Mouse (Mus musculus): ENCODE data around the gene Cbfa2t2. TPM values are rescaled to one million over a fixed set of nuclear protein-coding genes. Genes with fewer than 3 reads are reported as not detected.
A peak's percentile ranks its signal among the peaks of the same experiment; 100 is the strongest.

Cbfa2t2 gene
- polyA plus RNA-seq, 1 experiment from 2014 or later = 59.3 TPM

DNA sequence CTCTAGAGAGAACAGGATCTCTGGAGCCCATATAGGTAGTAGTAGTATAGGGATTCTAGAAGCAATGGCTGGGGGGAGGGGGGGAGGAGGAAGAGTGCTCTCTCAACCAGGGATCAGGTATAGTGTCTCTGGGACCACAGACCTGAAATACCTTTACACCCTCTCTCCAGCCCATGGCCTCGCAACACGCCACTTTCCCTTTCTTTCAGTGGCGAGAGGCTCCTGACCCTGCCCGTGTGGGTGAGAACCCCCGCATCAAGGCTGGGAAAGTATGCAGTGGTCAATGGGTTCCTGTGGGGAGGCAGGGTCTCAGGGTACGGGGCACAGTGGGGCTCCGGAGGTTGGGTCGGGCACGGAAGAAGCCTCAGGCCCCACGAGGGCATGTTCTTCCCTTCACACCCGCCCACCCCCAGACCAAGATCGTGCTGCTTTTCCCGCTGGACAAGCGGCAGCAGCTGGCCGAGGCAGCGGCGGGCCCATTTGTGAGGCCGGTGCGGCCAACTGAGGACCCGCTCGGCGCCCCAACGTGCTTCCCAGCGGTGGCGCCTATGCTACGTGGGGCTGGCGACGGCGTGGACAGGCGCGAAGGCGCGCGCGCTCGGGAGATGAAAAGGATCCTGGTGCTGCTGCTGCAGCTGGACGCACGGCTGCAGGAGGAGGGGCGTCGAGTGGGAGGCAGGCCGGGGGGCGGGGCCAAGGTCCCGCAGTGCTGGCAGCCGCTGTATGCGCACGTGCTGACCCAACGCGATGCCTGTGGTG, 113.0 kb downstream of the Cbfa2t2 start:
- Histone ChIP-seq H3K4me2 (peak overlapping the region; percentile 88), H3K4me3 (peak overlapping the region; percentile 50), H3K4me1 (peaks cover 26% of the 10 kb centered on the region), H3K9me3 (no peaks in the 10 kb centered on the region), H3K27me3 (replicated peaks) (peaks cover 14% of the 10 kb centered on the region; the same call in 1 of the 2 replicates), H3K27ac (no peak overlapping the region), H3K36me3 (replicated peaks) (no peaks in the 10 kb centered on the region), H3K9ac (peak overlapping the region; percentile 64)
- 3% methylated on average over 47 of the region's 48 CpGs for WGBS
- peak; percentile 82 for ATAC-seq (replicated peaks)

DNA sequence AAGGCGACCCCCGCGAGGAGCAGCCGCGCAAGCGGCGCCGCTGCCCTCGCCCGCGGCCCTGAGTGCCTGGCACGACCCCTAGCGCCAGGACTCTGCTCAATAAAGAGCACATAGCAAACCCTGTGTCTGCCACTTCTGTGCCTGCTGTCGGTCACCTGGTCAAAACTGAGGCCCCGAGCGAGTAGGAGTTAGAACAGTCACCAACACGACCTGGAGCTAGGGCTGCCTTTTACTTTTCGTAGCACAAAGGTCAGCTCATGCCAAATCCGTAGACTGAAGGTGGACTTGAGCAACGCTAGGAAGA, 113.6 kb downstream of the Cbfa2t2 start:
- Histone ChIP-seq H3K36me3 (replicated peaks) (no peaks in the 10 kb centered on the region), H3K27me3 (replicated peaks) (peaks cover 14% of the 10 kb centered on the region; the same call in 1 of the 2 replicates), H3K4me1 (peaks cover 26% of the 10 kb centered on the region), H3K9me3 (no peaks in the 10 kb centered on the region), H3K9ac (peak overlapping the region; percentile 64; the same call in 1 of the 2 replicates), H3K27ac (no peak overlapping the region), H3K4me3 (peak overlapping the region; percentile 50), H3K4me2 (peak overlapping the region; percentile 88)
- 14% methylated on average over 20 of the region's 20 CpGs for WGBS
- no peak for ATAC-seq (replicated peaks)

DNA sequence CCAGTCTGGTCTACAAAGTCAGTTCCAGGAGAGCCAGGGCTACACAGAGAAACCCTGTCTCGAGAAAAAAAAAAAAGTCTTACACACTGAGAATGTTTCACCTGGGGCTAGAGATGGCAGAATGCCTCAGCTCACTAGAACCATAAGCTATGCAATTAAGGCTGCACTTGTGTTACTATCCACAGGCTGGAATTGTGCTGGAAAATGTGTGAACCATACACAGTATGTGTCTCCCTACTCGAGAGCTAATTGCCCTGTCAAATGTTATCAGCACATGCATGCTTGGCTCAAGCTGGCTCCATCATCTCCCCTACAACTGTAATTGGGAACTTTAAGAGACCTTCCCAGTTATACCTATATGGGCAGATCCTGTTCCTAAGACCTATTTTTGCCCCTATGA, 114.7 kb downstream of the Cbfa2t2 start:
- Histone ChIP-seq H3K36me3 (replicated peaks) (no peaks in the 10 kb centered on the region), H3K9ac (no peak overlapping the region), H3K4me2 (no peak overlapping the region), H3K27ac (no peak overlapping the region), H3K9me3 (no peaks in the 10 kb centered on the region), H3K4me1 (peaks cover 26% of the 10 kb centered on the region), H3K27me3 (replicated peaks) (peaks cover 14% of the 10 kb centered on the region; the same call in 1 of the 2 replicates), H3K4me3 (no peak overlapping the region)
- 78% methylated on average over 2 of the region's 2 CpGs for WGBS
- ATAC-seq (replicated peaks) = no peak

DNA sequence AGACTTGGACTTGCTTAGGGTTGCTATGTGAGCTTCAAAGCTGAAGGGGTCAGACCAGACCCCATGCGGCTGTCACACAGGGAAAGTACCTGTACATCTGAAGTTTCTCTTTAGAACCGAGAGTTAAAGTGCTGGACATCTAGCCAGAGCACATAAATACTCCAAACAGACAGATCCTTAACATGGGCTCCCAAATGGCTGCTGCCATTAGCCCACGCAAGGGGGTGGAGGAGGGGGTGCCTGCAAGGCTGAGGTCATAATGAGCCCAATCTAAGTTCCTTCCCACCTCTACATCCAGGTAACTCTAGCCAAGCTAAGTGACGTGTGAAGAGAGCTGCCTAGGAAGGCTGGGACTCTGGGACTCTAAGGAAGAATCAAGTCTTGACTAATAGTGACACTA, 115.2 kb downstream of the Cbfa2t2 start, which contains the start of gene Actl10:
Actl10 (plus strand) TSS at position 301 of the 400 bp plus-strand sequence.
- 89% methylated on average over 4 of the region's 4 CpGs for WGBS
- Histone ChIP-seq H3K9me3 (no peaks in the 10 kb centered on the region), H3K27ac (no peak within 1 kb of the TSS; the same call in 1 of the 2 replicates), H3K36me3 (replicated peaks) (no peaks in the 10 kb centered on the region), H3K4me2 (peak within 1 kb of the TSS; percentile 33), H3K27me3 (replicated peaks) (peaks cover 14% of the 10 kb centered on the region; the same call in 1 of the 2 replicates), H3K9ac (no peak within 1 kb of the TSS), H3K4me1 (peaks cover 26% of the 10 kb centered on the region), H3K4me3 (no peak within 1 kb of the TSS)
- ATAC-seq (replicated peaks) = no peak

DNA sequence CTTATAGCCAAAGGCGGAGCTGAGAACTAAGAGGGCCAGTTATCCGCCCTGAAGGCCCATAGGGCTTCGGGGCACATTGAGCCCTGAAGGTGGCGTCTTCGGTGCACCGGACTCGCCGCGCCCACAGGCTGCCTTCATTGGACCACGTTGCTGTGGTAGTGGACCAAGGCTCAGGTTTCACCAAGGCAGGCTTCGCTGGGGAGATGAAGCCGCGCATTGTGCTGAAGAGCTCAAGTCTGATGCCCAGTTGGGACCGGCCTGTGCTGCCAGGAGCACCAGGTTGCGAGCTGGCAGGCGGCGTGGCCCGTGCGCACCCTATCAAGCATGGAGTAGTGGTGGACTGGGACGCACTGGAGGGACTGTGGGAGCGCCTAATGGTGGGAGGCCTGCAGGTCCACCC, 115.6 kb downstream of the Cbfa2t2 start:
- Histone ChIP-seq H3K4me1 (peaks cover 27% of the 10 kb centered on the region), H3K27ac (no peak overlapping the region; the same call in 1 of the 2 replicates), H3K36me3 (replicated peaks) (no peaks in the 10 kb centered on the region), H3K9me3 (no peaks in the 10 kb centered on the region), H3K9ac (no peak overlapping the region), H3K27me3 (replicated peaks) (peaks cover 14% of the 10 kb centered on the region; the same call in 1 of the 2 replicates), H3K4me2 (peak overlapping the region; percentile 33), H3K4me3 (no peak overlapping the region)
- 32% methylated on average over 21 of the region's 21 CpGs for WGBS
- no peak; the same call in 1 of the 2 replicates for ATAC-seq (replicated peaks)

DNA sequence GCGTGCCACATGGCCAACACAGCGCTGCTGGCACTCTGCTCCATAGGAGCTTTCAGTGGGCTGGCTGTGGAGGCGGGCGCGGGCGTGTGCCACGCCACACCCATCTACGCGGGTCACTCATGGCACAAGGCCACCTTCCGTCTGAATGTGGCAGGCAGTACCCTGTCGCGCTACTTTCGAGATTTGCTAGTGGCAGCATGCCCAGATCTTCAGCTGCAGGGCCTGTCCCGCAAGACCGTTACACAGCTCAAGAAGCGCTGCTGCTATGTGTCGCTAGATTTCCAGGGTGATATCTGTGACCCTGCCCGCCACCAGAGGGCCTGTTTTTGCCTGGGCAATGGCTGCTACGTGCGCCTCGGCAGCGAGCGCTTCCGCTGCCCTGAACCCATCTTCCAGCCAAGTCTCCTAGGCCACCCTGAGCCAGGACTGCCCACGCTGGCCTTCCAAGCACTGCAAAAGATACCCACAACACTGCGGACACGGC, 116.2 kb downstream of the Cbfa2t2 start:
- H3K36me3 ChIP-seq (replicated peaks) = no peaks in the 10 kb centered on the region
- H3K4me1 ChIP-seq = peaks cover 32% of the 10 kb centered on the region
- H3K4me2 ChIP-seq = peak overlapping the region; percentile 33
- H3K9ac ChIP-seq = no peak overlapping the region
- H3K27me3 ChIP-seq (replicated peaks) = peaks cover 14% of the 10 kb centered on the region; the same call in 1 of the 2 replicates
- H3K4me3 ChIP-seq = no peak overlapping the region
- 26% methylated on average over 27 of the region's 27 CpGs for WGBS
- peak; percentile 47 for ATAC-seq (replicated peaks)
- H3K9me3 ChIP-seq = no peaks in the 10 kb centered on the region
- no peak overlapping the region; the same call in 1 of the 2 replicates for H3K27ac ChIP-seq

DNA sequence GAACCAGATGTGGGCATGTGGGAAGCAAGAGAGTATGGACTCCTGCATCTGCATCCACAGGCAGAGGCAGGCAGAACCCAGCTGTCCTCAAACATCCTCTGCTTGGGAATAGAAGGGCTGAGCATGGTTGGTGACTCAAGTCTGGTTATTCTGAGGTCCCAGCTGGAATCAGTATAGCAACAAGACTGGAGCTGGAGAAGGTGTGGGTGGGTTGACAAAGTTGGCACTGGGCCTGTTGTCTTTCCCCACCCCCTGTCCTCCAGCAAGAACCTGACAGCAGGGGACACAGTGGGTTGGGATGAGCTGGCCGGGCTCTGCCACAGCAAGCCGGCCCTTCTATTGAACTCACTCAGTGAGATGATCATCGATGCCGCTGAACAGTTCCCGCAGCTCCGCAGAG, 119.0 kb downstream of the Cbfa2t2 start:
- Histone ChIP-seq H3K9ac (no peak overlapping the region), H3K4me3 (no peak overlapping the region), H3K9me3 (no peaks in the 10 kb centered on the region), H3K4me1 (peaks cover 38% of the 10 kb centered on the region), H3K4me2 (no peak overlapping the region), H3K27ac (no peak overlapping the region), H3K27me3 (replicated peaks) (peaks cover 12% of the 10 kb centered on the region; the same call in 1 of the 2 replicates), H3K36me3 (replicated peaks) (no peaks in the 10 kb centered on the region)
- WGBS = 68% methylated on average over 6 of the region's 6 CpGs
- no peak for ATAC-seq (replicated peaks)

DNA sequence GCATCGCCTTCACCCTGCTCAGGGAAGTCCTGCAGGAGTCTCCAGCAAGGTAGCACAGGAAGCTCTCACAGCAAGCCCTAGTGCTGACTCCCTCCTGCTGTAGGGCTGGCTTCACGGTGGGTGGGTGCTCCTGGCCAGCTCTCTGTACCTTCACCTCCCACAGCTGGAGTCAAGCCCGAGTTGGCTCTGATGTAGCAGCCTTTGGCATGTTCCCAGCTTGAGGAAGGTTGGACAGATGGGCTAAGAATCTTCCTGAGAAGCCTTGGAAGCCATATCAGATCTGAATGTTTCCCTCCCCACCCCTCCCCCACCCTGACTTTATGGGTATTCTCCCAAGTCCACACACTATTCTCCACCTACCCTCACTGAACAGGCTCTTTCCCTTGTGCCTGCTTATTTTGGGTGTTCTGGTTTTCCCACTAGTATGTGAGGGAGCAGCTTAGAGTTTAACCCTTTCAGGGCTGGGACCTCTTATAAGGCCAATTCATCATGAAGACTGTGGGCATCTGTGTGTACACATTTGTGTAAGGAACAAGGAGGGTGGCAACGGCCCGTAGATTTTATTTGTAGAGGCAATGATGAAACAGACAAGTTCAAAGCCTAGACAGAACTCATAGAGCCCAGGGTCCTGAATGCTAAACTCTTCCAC, 121.0 kb downstream of the Cbfa2t2 start:
- no peaks in the 10 kb centered on the region for H3K9me3 ChIP-seq
- H3K27ac ChIP-seq = no peak overlapping the region; the same call in 1 of the 2 replicates
- no peaks in the 10 kb centered on the region for H3K27me3 ChIP-seq (replicated peaks)
- H3K4me2 ChIP-seq = 0 out of 2 replicates have a peak overlapping the region, but pooled peaks have one; percentile 76
- no peak for ATAC-seq (replicated peaks)
- H3K4me1 ChIP-seq = peaks cover 31% of the 10 kb centered on the region
- no peak overlapping the region for H3K4me3 ChIP-seq
- 55% methylated on average over 5 of the region's 5 CpGs for WGBS
- no peaks in the 10 kb centered on the region for H3K36me3 ChIP-seq (replicated peaks)
- H3K9ac ChIP-seq = no peak overlapping the region

DNA sequence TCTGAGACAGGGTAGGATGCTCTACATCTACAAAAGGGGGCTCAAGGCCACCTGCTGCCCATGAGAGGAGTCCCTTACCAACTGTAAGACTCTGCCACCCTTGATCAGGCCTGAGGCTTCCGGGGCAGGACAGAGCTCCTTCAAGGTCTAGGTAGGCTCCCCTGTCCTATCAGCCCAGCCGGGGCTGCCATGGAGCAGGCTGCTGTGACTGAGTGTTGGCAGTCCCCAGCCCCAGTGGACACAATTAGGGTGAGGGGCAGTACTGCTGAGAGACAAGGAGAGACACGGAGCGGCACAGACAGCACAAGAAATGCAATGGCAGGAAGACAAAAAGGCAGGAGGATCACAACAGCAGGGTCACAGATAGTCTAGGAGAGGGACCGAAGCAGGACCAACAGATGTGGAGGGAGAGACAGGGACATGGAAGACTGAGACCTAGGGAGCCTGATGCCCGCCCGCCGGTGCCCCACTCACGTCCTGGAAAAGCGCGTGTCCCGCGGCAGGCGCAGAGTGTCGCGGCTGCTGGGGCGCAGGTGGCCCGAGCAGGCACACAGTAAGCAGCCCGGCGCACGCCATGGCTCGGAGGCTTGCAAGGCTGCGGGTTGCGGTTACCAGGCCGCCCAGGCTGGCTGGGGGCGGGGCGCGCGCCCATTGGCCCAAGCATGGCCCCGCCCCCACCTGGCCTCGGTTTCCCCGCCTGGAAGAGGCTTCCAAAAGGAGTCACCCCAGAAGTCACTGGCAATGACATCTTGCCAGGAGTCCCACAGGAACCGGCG, 122.2 kb downstream of the Cbfa2t2 start, which contains the start of gene Necab3:
Necab3 (minus strand) TSS at position 627 of the 776 bp plus-strand sequence.
- Histone ChIP-seq H3K9ac (peak within 1 kb of the TSS; percentile 62), H3K27me3 (replicated peaks) (no peaks in the 10 kb centered on the region), H3K27ac (no peak within 1 kb of the TSS; the same call in 1 of the 2 replicates), H3K36me3 (replicated peaks) (no peaks in the 10 kb centered on the region), H3K4me3 (peak within 1 kb of the TSS; percentile 43), H3K4me2 (peak within 1 kb of the TSS; percentile 76), H3K4me1 (peaks cover 25% of the 10 kb centered on the region), H3K9me3 (no peaks in the 10 kb centered on the region)
- 4% methylated on average over 34 of the region's 34 CpGs for WGBS
- ATAC-seq (replicated peaks) = peak; percentile 81

DNA sequence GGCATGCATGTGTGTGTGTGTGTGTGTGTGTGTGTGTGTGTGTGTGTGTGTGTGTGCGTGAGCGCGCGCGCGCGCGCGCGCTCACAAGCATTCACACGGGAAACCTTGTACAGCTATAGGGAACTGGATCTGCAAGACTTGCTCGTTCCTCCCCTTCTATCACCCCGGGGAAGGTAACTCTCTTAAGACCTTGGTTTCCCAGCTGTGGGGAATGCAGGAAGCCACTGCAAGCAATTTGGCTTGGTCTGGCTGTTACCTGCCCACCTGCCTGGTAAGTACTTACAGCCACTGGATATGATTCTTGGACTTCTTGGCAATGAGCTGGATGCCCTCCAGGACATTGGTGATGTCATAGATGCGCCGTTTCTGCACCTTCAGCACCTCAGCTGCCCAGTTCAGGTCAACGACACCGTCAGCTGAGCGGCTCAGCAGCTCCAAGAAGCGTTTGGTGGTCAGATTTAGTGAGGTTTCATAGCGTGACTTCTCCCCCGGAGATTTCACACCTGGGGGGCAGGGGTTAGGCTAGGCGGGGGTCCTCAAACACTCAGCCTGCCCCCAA, 127.4 kb downstream of the Cbfa2t2 start:
- H3K9ac ChIP-seq = no peak overlapping the region
- no peaks in the 10 kb centered on the region for H3K27me3 ChIP-seq (replicated peaks)
- no peaks in the 10 kb centered on the region for H3K36me3 ChIP-seq (replicated peaks)
- no peak overlapping the region for H3K4me2 ChIP-seq
- peaks cover 19% of the 10 kb centered on the region for H3K4me1 ChIP-seq
- WGBS = 91% methylated on average over 22 of the region's 22 CpGs
- no peak for ATAC-seq (replicated peaks)
- H3K4me3 ChIP-seq = no peak overlapping the region
- H3K9me3 ChIP-seq = no peaks in the 10 kb centered on the region
- no peak overlapping the region for H3K27ac ChIP-seq

DNA sequence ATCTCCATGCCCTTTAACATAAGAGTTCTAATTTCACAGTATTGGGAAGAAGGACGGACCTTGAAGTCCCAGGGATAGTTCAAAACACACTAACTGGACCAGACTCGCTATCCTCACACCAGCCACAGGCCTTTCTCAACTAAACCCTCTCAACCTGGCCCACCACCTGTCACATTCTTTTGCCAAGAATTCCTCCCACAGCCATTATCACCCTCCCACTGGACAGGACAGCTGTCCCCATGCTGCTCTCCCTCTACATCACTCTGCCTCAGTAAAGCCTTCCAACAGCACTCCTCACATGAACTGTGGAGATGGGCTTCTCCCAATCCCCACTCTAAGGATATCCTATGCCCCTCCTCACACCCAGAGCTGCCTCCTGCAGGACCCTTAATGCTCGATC, 129.3 kb downstream of the Cbfa2t2 start:
- Histone ChIP-seq H3K36me3 (replicated peaks) (no peaks in the 10 kb centered on the region), H3K4me2 (no peak overlapping the region), H3K9me3 (no peaks in the 10 kb centered on the region), H3K27me3 (replicated peaks) (no peaks in the 10 kb centered on the region), H3K9ac (no peak overlapping the region), H3K27ac (no peak overlapping the region), H3K4me1 (peaks cover 18% of the 10 kb centered on the region), H3K4me3 (no peak overlapping the region)
- 71% methylated on average over 3 of the region's 3 CpGs for WGBS
- ATAC-seq (replicated peaks) = no peak

Data from midbrain, embryonic 15.5 days (tissue).